Mouse (Mus musculus): Measurements from ENCODE around the gene Dhx8.

The Dhx8 gene

GRCm38 (mm10) chr11:101732518-101733440 is at the start of gene Dhx8:
TSS of gene Dhx8 (plus strand) at chr11:101732919.
- peak; percentile 97 for ATAC-seq (ENCODE audit: insufficient number of reproducible peaks, low FRiP score, low TSS enrichment)

GRCm38 (mm10) chr11:101687351-101688301 is 45.1 kb upstream of the Dhx8 start:
- no peak; the same call in 1 of the 2 replicates for ATAC-seq (ENCODE audit: insufficient number of reproducible peaks, low FRiP score, low TSS enrichment)

GRCm38 (mm10) chr11:101689701-101690113 is 43.0 kb upstream of the Dhx8 start:
- ATAC-seq (ENCODE audit: insufficient number of reproducible peaks, low FRiP score, low TSS enrichment) = no peak

- ATAC-seq (ENCODE audit: insufficient number of reproducible peaks, low FRiP score, low TSS enrichment) = no peak
These were observed 42.4 kb upstream of the Dhx8 start for GRCm38 (mm10) chr11:101690326-101690725.

GRCm38 (mm10) chr11:101695906-101696661 is 36.6 kb upstream of the Dhx8 start:
- ATAC-seq (ENCODE audit: insufficient number of reproducible peaks, low FRiP score, low TSS enrichment) = no peak

GRCm38 (mm10) chr11:101697156-101697861 is 35.4 kb upstream of the Dhx8 start:
- no peak for ATAC-seq (ENCODE audit: insufficient number of reproducible peaks, low FRiP score, low TSS enrichment)

GRCm38 (mm10) chr11:101698114-101698513 is 34.6 kb upstream of the Dhx8 start:
- no peak for ATAC-seq (ENCODE audit: insufficient number of reproducible peaks, low FRiP score, low TSS enrichment)

GRCm38 (mm10) chr11:101699556-101699955 is 33.2 kb upstream of the Dhx8 start:
- no peak for ATAC-seq (ENCODE audit: insufficient number of reproducible peaks, low FRiP score, low TSS enrichment)

- no peak for ATAC-seq (ENCODE audit: insufficient number of reproducible peaks, low FRiP score, low TSS enrichment)
These were observed 32.7 kb upstream of the Dhx8 start for GRCm38 (mm10) chr11:101699991-101700390.

GRCm38 (mm10) chr11:101700446-101700845 is 32.3 kb upstream of the Dhx8 start:
- no peak for ATAC-seq (ENCODE audit: insufficient number of reproducible peaks, low FRiP score, low TSS enrichment)

- ATAC-seq (ENCODE audit: insufficient number of reproducible peaks, low FRiP score, low TSS enrichment) = no peak
These were observed 28.6 kb upstream of the Dhx8 start for GRCm38 (mm10) chr11:101704081-101704480.

- ATAC-seq (ENCODE audit: insufficient number of reproducible peaks, low FRiP score, low TSS enrichment) = no peak
These were observed 25.8 kb upstream of the Dhx8 start for GRCm38 (mm10) chr11:101706764-101707448.

GRCm38 (mm10) chr11:101708482-101708881 is 24.2 kb upstream of the Dhx8 start:
- ATAC-seq (ENCODE audit: insufficient number of reproducible peaks, low FRiP score, low TSS enrichment) = no peak

GRCm38 (mm10) chr11:101712811-101713210 is 19.9 kb upstream of the Dhx8 start:
- no peak for ATAC-seq (ENCODE audit: insufficient number of reproducible peaks, low FRiP score, low TSS enrichment)

- no peak for ATAC-seq (ENCODE audit: insufficient number of reproducible peaks, low FRiP score, low TSS enrichment)
These were observed 18.7 kb upstream of the Dhx8 start for GRCm38 (mm10) chr11:101714012-101714411.

GRCm38 (mm10) chr11:101718324-101718723 is 14.4 kb upstream of the Dhx8 start:
- ATAC-seq (ENCODE audit: insufficient number of reproducible peaks, low FRiP score, low TSS enrichment) = no peak

- no peak for ATAC-seq (ENCODE audit: insufficient number of reproducible peaks, low FRiP score, low TSS enrichment)
These were observed 12.7 kb upstream of the Dhx8 start for GRCm38 (mm10) chr11:101719986-101720520.

- no peak for ATAC-seq (ENCODE audit: insufficient number of reproducible peaks, low FRiP score, low TSS enrichment)
These were observed 7.7 kb upstream of the Dhx8 start for GRCm38 (mm10) chr11:101725043-101725442.

GRCm38 (mm10) chr11:101726765-101727164 is 6.0 kb upstream of the Dhx8 start:
- ATAC-seq (ENCODE audit: insufficient number of reproducible peaks, low FRiP score, low TSS enrichment) = no peak
